Mouse (Mus musculus) left cerebral cortex, adult 9 months (tissue): ENCODE data around the gene Atp7b.

Experiments
- DNase-seq, 2 experiments: peaks; one replicate each; pipeline ENCODE4 v3.0.0; 2022; ENCODE audit warnings: low spot score in 2 of 2

The Atp7b gene

DNA sequence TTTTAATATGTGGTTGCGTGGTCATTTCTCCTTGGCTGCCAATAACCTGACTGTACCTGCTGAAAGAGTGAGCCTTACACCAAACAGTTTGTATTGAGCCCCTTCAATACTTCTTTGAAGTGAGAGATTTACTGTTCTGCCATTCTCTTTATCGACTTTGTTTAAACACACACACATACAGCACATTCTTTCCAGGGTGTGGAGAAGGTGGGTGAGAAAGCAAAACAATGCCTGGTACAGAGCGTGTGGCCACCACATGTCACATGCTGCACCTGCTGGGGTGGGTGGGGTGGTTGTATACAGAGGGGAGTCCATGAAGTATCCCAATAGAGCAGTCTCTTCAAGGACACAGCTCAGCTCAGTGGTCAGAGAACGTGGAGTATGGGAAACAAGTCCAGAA, 34.9 kb downstream of the Atp7b start:
- no peak for DNase-seq

DNA sequence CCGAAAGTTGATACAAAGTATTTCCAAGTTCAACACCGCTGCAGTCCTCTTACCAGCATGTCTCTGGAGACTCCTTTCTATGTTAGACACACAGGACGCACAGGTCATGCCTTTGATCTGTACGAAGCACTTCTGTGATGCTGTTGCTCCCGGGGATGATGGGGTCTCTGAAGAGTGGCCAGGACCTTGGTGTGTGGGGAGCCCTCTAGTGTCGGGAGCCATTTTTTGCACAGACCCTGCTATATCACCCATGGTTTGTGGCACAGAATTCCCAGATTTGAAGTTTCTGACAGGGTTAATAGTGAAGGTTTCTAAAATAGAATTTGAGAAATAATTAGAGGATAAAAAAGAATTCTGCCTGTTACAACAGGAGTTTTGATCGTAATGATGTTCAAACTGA, 37.9 kb downstream of the Atp7b start:
- DNase-seq: no peak

DNA sequence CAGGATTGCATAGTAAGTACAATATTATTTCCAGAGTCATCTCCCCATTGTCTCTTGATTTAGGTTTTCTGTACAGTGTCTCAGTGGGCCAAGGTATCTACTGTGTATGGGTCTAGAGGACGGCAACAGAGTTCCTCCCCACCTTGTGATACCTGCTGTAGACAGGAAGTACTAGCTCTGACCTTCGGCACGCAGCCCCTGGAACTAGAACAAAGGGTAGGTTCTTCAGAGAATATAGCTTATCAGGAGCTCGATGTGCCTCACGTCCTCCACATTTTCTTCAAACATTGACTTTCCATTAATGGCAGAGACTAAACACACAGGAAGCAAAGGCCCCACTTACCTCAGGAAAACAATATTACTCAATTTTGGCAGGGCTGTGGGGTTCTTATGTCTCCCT, 40.6 kb downstream of the Atp7b start:
- DNase-seq: no peak

DNA sequence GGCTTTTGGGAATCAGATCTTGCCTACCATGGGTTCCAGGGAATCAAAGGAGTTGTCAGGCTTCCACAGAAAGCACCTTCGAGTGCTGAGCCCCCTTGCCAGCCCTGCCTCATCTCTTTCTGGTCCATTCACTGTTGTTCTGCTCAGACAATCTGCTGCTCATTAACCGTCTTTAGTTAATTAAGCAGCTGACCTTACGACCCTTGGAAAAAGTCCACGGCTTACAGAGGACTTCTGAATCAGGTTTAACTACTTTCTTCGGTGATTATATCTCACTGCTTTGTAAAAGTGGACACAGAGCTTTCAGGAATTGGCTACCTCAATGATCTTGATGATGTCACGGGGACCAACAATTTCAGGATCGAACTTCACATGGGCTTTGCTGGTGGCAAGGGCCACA, 42.4 kb downstream of the Atp7b start:
- DNase-seq: no peak

DNA sequence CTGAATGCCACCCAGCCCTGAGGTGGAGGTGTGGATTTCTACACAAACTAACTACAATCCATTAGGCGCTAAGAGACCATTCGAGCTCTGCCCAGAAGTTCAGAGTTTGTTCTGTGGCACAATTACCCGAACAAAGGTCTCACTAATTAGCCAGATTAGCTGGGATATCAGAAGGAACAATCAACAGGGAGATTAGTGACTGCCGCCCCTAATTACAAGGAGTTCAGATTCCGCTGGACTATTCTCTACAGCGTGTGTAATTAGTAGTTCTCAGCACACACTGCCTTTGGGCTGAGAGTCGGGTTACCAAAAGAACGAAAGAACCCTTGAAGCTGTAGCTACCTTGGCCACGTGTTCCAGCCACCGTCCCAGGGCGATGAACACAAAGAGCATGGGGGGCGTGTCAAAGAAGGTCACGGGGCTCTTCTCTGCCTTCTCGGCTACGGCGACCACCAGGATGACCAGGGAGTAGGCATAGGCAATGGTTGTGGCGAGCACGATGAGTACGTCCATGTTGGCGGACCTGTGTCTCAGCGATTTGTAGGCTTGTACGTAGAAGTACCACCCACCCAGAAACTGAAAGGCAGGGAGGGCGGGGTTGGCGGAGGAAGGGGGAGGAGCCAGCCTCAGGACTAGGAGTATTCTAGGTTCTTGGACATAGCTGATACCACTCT, 46.9 kb downstream of the Atp7b start:
- DNase-seq: no peak

DNA sequence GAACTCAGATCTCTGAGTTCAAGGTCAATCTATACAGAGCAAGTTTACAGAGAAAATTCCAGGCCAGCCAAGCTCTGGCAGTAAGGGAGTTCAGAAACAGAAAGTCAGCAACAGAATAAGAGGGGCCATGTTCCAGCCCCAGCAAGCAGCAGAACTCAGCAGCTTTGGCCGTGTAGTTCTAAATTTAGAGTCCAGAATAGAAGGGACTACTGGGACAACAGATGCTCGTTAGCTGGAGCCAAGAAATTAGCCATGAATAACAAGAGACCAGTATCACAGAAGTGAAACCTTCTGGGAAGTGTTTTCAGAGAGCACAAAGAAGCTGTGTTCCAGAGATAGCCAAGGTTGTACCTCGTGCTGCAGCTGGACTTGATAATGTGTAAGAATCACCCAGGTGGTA, 50.7 kb downstream of the Atp7b start:
- no peak for DNase-seq

DNA sequence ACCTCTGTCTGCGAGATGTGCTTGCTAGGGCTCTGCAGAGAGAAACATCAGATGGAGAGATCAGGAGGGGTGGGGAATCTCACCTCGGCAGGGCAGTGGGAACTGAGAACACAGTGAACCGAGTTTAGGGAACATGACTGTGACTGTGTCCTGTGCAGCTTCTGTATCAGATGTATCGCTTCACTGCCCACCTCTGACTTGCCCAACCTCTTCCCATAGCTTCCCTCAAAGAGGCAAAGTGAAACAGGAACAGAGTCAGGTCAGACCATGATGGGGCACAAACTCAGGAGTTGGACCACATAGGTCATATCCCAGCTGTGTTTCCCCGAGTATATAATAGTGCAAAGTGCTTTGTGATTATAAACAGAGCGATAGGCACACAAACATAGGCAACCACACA, 53.7 kb downstream of the Atp7b start:
- DNase-seq: no peak

DNA sequence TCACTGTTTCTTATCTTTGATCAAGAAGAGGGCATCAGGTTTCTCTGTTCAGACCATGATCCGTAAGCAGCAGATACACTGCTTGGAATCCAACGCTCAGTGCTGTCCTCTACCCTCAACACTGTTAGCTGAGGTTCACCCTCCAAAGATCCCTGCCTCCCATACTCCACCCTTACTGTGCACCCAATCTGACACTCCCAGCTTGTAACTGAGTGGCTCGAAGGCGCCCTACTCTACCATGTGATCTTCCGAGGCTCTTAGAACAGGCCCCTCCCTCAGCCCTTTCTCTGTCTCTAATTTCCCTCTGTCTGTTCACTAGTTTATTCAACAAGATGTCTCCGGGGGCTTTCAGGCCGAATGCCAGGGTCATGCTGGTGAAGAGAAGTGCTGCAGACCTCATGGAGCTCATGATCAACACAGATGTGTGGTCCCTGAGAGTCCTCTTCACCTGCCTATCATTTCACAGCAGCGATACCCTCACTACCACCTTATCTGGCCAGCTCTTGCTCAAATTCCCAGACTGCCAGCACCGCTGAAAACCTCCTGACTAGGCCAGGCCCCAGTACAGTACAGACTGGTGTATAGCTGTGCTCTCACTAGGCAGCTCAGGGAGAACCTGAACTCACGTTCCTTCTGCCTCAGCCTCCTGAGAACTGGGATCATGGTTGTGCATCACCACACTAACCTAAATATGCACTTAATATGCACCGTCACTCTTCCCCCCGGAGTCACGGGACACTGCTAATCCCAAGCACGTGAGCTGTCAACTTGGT, 55.2 kb downstream of the Atp7b start:
- no peak for DNase-seq

DNA sequence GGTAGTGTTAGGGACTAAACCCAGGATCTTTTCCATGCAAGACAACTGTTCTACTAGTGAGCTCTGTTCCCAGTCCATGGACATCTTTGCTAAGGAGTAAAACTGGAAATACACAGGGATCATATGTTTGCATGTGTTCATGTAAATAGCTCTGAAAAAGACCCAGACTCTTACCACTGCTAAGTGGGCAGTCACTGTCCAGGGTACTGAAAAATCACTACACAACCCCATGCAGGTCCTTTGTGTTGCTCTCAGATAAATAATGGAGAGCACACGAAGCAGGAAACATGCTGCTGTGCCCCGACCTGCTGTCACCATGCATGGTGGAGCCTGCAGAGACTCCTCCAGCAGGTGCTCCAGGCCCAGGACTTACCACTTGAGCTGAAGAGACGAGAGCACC, 64.9 kb downstream of the Atp7b start:
- DNase-seq: no peak

DNA sequence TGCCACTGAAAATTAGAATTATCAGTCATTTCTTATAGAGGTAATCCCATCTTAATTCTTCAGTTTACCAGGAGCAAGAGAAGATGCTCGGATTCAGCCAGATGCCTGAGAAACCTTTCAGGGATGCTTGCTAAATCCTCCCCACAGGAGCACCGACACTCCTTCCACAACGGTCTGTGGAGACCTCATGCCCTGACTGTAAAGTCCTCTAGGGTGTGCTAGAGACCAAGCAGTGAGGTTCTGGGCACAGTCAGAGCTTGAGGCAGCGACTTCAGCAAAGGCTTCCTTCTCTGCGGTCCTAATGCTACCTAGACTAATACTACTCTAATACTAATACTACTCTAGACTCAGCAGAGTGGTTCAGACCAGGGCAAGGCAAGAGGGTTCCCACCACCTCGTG, 67.9 kb downstream of the Atp7b start:
- DNase-seq: peak; percentile 26 to 69

DNA sequence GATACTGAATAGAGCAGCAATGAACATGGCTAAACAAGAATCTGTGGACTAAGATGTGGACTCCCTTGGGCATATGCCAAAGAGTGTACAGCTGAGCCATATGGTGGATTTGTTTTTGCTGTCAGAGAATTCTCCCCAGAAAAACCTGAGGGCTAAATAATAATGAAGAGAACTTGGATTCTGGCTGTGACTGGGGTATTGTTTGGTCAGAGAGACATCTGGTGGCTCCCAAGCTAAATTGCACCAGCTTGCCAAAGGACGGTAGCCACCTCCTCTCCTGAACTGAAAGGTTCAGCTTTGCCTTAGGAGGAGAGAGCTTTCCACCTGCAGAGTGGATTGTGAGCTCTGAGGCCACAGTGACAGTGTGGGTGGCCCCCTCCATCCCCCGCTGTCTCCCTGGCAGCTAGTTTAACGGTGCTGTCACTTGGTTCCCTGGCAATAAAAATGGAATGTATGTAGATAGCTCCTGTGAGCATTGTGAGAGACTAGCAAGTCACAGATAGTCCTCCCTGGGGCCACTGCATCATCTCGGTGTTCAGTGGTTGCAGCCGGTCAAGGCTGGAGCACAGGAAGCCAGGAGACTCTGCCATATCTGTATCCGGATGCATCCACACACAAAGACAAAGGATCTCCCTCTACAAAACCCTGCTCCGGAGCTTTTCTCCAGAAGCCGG, 78.3 kb downstream of the Atp7b start:
- peak; percentile 3 to 48 for DNase-seq

DNA sequence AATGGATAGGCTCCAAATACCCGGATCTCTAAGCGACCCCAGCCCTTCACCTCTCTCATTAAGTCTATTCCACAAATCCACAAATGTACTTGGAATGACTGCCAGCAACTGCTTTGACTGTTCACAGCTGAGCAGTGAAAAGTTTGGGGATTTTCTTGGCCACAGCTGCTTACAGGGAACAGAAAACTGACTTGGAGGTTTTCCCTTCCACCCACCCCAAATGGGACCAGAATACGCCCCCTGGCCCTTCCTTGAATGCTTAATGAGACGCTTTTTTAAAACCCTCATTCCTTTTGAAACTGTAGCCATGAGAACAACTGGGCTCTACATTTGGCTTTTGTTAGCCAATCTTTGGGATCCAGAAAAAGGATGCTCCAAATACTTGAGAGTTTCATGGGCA, 81.9 kb downstream of the Atp7b start:
- peak in 1 of 2 experiments; percentile 37 for DNase-seq

DNA sequence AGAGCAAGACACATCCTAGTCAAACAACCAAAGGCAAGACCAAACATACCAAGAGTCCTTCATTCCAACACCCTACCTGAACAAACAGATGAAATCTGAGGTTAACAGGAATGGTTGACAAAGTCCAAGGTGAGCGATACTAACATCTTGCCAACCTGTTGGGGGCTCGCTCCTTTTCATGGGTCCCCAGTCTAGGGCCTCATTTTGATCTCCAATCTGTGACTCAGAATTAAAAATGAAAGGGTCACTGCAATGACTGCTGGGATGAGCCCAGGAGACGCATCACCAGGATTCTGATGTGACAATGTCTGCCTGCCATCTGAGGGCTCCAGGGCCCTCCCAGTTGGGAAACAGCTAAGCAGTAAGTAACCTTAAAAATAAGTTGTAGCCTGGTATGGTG, 90.6 kb downstream of the Atp7b start, which contains the start of gene Ccdc70:
Gene Ccdc70 (plus strand): TSS at position 301 of the 400 bp plus-strand sequence.
- DNase-seq: no peak

DNA sequence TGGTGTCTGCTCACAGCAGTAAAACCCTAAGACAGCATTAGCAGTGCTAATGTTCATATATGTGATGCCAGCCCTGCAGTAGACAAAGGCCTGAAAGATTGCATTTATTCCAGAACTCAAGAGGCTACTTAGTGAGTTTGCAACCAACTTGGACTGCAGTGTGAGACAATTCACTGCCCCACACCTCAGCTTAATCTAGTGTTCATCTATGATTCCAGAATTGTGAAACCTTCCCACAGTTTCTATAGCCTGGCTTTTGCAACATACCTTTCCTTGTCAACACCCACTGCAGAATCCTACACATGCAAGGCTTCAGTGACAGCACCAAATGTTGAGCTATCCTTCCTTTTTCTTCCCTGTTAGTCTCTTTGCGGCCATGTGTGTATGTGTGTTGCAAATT, 93.5 kb downstream of the Atp7b start:
- DNase-seq: no peak

DNA sequence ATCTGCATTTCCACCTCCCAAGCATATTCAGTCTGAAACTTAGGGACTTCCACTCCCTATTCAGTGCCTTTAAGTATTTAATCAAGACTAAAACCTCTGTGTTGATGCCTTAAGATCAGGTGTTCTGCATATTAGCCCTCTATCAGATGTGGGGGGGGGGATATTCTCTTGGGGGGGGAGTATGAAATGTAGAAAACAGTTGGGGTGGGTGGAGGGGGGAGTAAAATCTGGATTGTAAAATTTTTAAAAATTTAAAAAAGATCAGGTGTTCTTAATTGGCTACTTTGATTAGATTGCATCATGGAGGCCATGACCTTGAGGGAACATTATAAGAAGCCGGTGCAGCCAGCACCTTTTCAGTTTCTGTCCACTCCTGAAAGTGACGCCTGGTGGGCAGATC, 101.7 kb downstream of the Atp7b start, which contains the start of gene Fam90a1a:
Gene Fam90a1a (plus strand): TSS at position 301 of the 400 bp plus-strand sequence.
- DNase-seq: no peak

DNA sequence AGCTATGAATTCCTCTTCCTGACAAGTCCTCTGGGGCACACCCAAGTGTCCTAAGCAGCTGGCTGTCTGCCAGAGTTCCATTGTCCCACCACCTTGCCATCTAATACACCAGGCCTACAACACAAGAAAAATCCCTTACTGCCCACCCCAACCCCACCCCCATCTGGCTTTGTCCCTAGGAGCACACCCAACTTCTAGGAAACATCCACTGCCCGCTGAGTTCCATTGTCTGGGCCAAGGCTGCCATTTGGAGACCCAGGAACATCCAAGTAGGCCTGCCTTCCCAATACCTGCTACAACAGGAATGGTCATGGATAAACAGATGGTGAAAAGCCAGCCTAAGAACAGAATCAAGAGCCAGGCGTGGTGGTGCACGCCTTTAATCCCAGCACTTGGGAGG, 103.8 kb downstream of the Atp7b start:
- DNase-seq: no peak

DNA sequence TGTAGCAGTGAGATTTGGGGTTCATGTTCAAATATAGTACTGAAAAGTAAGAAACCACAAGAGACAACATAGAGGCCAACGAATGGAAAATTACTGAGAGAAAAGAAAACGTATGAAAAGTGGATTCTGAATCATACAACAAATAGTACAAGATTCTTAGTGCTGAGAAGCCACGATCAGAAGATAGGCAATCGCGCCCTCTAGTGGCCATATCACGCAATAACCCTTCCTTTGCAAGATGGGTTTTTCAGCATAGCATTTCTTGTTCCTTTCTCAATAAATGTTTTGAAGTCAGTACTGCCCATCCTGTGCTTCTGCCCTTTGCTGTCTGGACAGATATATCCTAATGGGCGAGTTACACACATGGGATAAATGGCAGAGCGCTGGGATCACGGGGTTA, 104.8 kb downstream of the Atp7b start:
- DNase-seq: peak in 1 of 2 experiments; percentile 54

DNA sequence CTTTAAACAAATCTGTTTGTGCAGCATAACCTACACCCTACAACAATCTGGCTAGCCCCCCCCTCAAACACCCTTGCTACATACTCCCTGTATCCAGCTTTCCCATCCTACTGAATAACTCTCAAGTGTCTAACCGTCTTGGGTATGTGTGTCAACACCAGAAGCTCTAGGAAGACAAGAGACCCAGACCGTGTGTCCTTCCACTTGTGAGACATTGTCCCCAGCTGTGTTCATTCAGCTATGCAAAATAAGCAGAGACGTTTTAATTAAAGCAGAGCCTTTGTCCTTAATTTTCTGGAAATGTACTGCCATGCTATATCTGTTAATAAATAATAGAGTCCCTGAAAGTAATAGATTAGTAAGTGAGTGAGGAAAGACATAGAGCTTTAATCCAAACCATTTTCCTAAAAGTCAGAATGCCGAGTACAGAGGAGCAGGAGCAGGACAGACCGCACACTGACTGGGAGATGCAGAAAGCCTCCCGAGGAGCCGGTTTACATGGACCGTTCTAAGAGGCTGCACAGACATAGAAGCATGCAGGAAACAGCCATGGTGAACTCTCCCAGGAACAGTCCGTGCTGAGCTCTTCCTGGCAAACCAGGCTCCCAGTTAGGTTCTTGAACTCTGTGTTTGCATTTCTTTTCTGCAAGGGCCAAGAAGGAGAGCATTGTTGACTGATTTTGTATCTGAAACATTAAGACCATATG, 112.6 kb downstream of the Atp7b start:
- no peak for DNase-seq

DNA sequence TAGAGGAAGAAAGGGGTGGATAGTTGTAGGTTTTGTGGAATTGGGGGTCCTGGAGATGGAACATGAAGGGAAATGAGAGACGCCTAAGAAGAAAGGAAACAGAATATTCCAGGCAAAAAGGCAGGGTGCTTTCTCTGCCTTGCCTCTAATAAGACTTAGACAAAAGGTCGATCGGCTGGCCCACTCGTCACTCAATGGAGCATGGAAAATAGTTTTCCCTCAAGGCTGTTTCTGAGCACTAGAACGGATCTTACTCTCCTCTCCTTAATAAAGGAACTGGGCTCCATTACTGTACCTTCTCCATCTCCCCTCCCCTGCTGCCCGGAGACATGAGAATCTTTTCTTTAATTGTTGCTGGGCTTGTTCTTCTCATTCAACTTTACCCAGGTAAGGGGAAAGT, 113.6 kb downstream of the Atp7b start, which contains the start of gene Defb13:
Gene Defb13 (plus strand): TSS at position 301 of the 400 bp plus-strand sequence.
- DNase-seq: no peak
